Mouse (Mus musculus): ENCODE measurements around the gene Tph1. TPM values are rescaled to one million over a fixed set of nuclear protein-coding genes. Genes with fewer than 3 reads are reported as not detected.

The Tph1 gene
- not detected in 2 replicates for polyA plus RNA-seq (2012; ENCODE audit: insufficient read depth, insufficient read length, low replicate concordance, missing spikeins)

- Histone ChIP-seq H3K4me1 (ENCODE audit: control insufficient read depth, insufficient read depth, low read length) (peaks cover 2% of the 10 kb centered on the region), H3K27ac (ENCODE audit: insufficient read depth, low read depth, low read length) (no peak within 1 kb of the TSS), H3K4me3 (ENCODE audit: insufficient read depth, low read depth, low read length) (no peak within 1 kb of the TSS)
- TF ChIP-seq CTCF (IDR thresholded peaks at IDR 0.05; ENCODE audit: insufficient read depth, low read depth, low read length) (no peak), POLR2A (IDR thresholded peaks at IDR 0.05; ENCODE audit: insufficient read depth, low read depth, low read length) (no peak)
- 74% methylated on average over 10 of the region's 10 CpGs for WGBS
Observed at GRCm38 (mm10) chr7:46672160-46672672, at the start of gene Tph1. Tph1 (minus strand) TSS chr7:46672537.

GRCm38 (mm10) chr7:46720460-46720859 lies 48.1 kb upstream of the Tph1 start:
- Histone ChIP-seq H3K27ac (ENCODE audit: insufficient read depth, low read depth, low read length) (no peak overlapping the region), H3K4me3 (ENCODE audit: insufficient read depth, low read depth, low read length) (no peak overlapping the region), H3K4me1 (ENCODE audit: control insufficient read depth, insufficient read depth, low read length) (peaks cover 3% of the 10 kb centered on the region; the same call in 1 of the 2 replicates)
- TF ChIP-seq POLR2A (IDR thresholded peaks at IDR 0.05; ENCODE audit: insufficient read depth, low read depth, low read length) (no peak), CTCF (IDR thresholded peaks at IDR 0.05; ENCODE audit: insufficient read depth, low read depth, low read length) (no peak)
- WGBS = 75% methylated on average over 9 of the region's 9 CpGs

GRCm38 (mm10) chr7:46719526-46719925 lies 47.2 kb upstream of the Tph1 start:
- WGBS = 69% methylated on average over 7 of the region's 7 CpGs
- no peak overlapping the region for H3K4me3 ChIP-seq (ENCODE audit: insufficient read depth, low read depth, low read length)

GRCm38 (mm10) chr7:46718591-46719270 lies 46.4 kb upstream of the Tph1 start:
- H3K4me1 ChIP-seq (ENCODE audit: control insufficient read depth, insufficient read depth, low read length) = no peaks in the 10 kb centered on the region
- TF ChIP-seq POLR2A (IDR thresholded peaks at IDR 0.05; ENCODE audit: insufficient read depth, low read depth, low read length) (no peak), CTCF (IDR thresholded peaks at IDR 0.05; ENCODE audit: insufficient read depth, low read depth, low read length) (no peak)
- 88% methylated on average over 7 of the region's 7 CpGs for WGBS
- no peak overlapping the region for H3K4me3 ChIP-seq (ENCODE audit: insufficient read depth, low read depth, low read length)
- no peak overlapping the region for H3K27ac ChIP-seq (ENCODE audit: insufficient read depth, low read depth, low read length)

More at GRCm38 (mm10) chr7:46719526-46719925, 47.2 kb upstream of the Tph1 start:
- peaks cover 3% of the 10 kb centered on the region; the same call in 1 of the 2 replicates for H3K4me1 ChIP-seq (ENCODE audit: control insufficient read depth, insufficient read depth, low read length)
- no peak overlapping the region for H3K27ac ChIP-seq (ENCODE audit: insufficient read depth, low read depth, low read length)
- no peak for TF ChIP-seq CTCF (IDR thresholded peaks at IDR 0.05; ENCODE audit: insufficient read depth, low read depth, low read length)

- Histone ChIP-seq H3K4me3 (ENCODE audit: insufficient read depth, low read depth, low read length) (no peak overlapping the region), H3K27ac (ENCODE audit: insufficient read depth, low read depth, low read length) (no peak overlapping the region)
- 53% methylated on average over 5 of the region's 5 CpGs for WGBS
Observed at GRCm38 (mm10) chr7:46716897-46717296, 44.6 kb upstream of the Tph1 start.

GRCm38 (mm10) chr7:46715600-46715999 lies 43.3 kb upstream of the Tph1 start, which contains the start of gene Saa3:
Saa3 (minus strand) TSS chr7:46715700.
- H3K4me1 ChIP-seq (ENCODE audit: control insufficient read depth, insufficient read depth, low read length) = no peaks in the 10 kb centered on the region
- TF ChIP-seq CTCF (IDR thresholded peaks at IDR 0.05; ENCODE audit: insufficient read depth, low read depth, low read length) (no peak), POLR2A (IDR thresholded peaks at IDR 0.05; ENCODE audit: insufficient read depth, low read depth, low read length) (no peak)
- WGBS = 92% methylated on average over 5 of the region's 5 CpGs
- H3K27ac ChIP-seq (ENCODE audit: insufficient read depth, low read depth, low read length) = no peak within 1 kb of the TSS
- H3K4me3 ChIP-seq (ENCODE audit: insufficient read depth, low read depth, low read length) = no peak within 1 kb of the TSS

More at GRCm38 (mm10) chr7:46716897-46717296, 44.6 kb upstream of the Tph1 start:
- no peaks in the 10 kb centered on the region for H3K4me1 ChIP-seq (ENCODE audit: control insufficient read depth, insufficient read depth, low read length)
- TF ChIP-seq POLR2A (IDR thresholded peaks at IDR 0.05; ENCODE audit: insufficient read depth, low read depth, low read length) (no peak), CTCF (IDR thresholded peaks at IDR 0.05; ENCODE audit: insufficient read depth, low read depth, low read length) (no peak)

- no peak overlapping the region for H3K4me3 ChIP-seq (ENCODE audit: insufficient read depth, low read depth, low read length)
- TF ChIP-seq POLR2A (IDR thresholded peaks at IDR 0.05; ENCODE audit: insufficient read depth, low read depth, low read length) = no peak
- TF ChIP-seq CTCF (IDR thresholded peaks at IDR 0.05; ENCODE audit: insufficient read depth, low read depth, low read length) = peak; percentile 49
- no peak overlapping the region for H3K27ac ChIP-seq (ENCODE audit: insufficient read depth, low read depth, low read length)
- WGBS = 27% methylated on average over 6 of the region's 6 CpGs
- H3K4me1 ChIP-seq (ENCODE audit: control insufficient read depth, insufficient read depth, low read length) = no peaks in the 10 kb centered on the region
Observed at GRCm38 (mm10) chr7:46714518-46714917, 42.2 kb upstream of the Tph1 start.

GRCm38 (mm10) chr7:46712250-46712649 lies 39.9 kb upstream of the Tph1 start:
- Histone ChIP-seq H3K4me1 (ENCODE audit: control insufficient read depth, insufficient read depth, low read length) (no peaks in the 10 kb centered on the region), H3K27ac (ENCODE audit: insufficient read depth, low read depth, low read length) (no peak overlapping the region), H3K4me3 (ENCODE audit: insufficient read depth, low read depth, low read length) (no peak overlapping the region)
- no peak for TF ChIP-seq POLR2A (IDR thresholded peaks at IDR 0.05; ENCODE audit: insufficient read depth, low read depth, low read length)
- TF ChIP-seq CTCF (IDR thresholded peaks at IDR 0.05; ENCODE audit: insufficient read depth, low read depth, low read length) = no peak
- WGBS = 71% methylated on average over 6 of the region's 6 CpGs

- no peaks in the 10 kb centered on the region for H3K4me1 ChIP-seq (ENCODE audit: control insufficient read depth, insufficient read depth, low read length)
- peak within 1 kb of the TSS; percentile 71 for H3K4me3 ChIP-seq (ENCODE audit: insufficient read depth, low read depth, low read length)
- WGBS = under 1% methylated on average over 38 of the region's 38 CpGs
- peak; percentile 46; the same call in 1 of the 2 replicates for TF ChIP-seq POLR2A (IDR thresholded peaks at IDR 0.05; ENCODE audit: insufficient read depth, low read depth, low read length)
- peak; percentile 89 for TF ChIP-seq CTCF (IDR thresholded peaks at IDR 0.05; ENCODE audit: insufficient read depth, low read depth, low read length)
- peak within 1 kb of the TSS; percentile 52; the same call in 1 of the 2 replicates for H3K27ac ChIP-seq (ENCODE audit: insufficient read depth, low read depth, low read length)
Observed at GRCm38 (mm10) chr7:46710390-46710844, 38.1 kb upstream of the Tph1 start, which contains the start of gene Saal1. Saal1 (minus strand) TSS chr7:46710680.

All from olfactory bulb, adult 2 months (tissue).